Mouse (Mus musculus) ES-Bruce4 (cell line): ENCODE results near the gene Muc20. TPM values are rescaled to one million over a fixed set of nuclear protein-coding genes. Genes with fewer than 3 reads are reported as not detected.

Source experiments
- H3K27ac ChIP-seq: 2 replicates; pipeline ENCODE4 v1.5.1; 2012; ENCODE audit warnings: low read length, inconsistent platforms; ENCODE audit not compliant: insufficient read depth
- H3K27me3 ChIP-seq: 2 replicates; pipeline ENCODE4 v1.6.1; 2012; ENCODE audit warnings: mild to moderate bottlenecking, low read length, inconsistent platforms; ENCODE audit not compliant: control insufficient read depth, poor library complexity, insufficient read depth, severe bottlenecking
- H3K36me3 ChIP-seq: 2 replicates; pipeline ENCODE4 v1.6.1; 2012; ENCODE audit warnings: inconsistent platforms, mild to moderate bottlenecking, low read length, moderate library complexity; ENCODE audit not compliant: control insufficient read depth, poor library complexity, insufficient read depth, severe bottlenecking
- H3K4me1 ChIP-seq: one replicate; pipeline ENCODE4 v1.8.1; 2011; ENCODE audit warnings: low read length; ENCODE audit not compliant: control insufficient read depth, insufficient read depth
- H3K4me3 ChIP-seq: 2 replicates; pipeline ENCODE4 v1.5.1; 2011; ENCODE audit warnings: low read depth, mild to moderate bottlenecking, low read length
- H3K9ac ChIP-seq: 2 replicates; pipeline ENCODE4 v1.6.1; 2012; ENCODE audit warnings: low read depth, mild to moderate bottlenecking, inconsistent platforms; ENCODE audit not compliant: poor library complexity, severe bottlenecking
- H3K9me3 ChIP-seq: replicated peaks from 2 replicates; pipeline ENCODE4 v1.6.1; 2012; ENCODE audit warnings: mild to moderate bottlenecking, low read length, inconsistent platforms; ENCODE audit not compliant: control insufficient read depth, poor library complexity, insufficient read depth, severe bottlenecking
- CTCF ChIP-seq: IDR thresholded peaks from one replicate; pipeline ENCODE4 v1.8.1; 2011; ENCODE audit warnings: low read depth, low read length
- EP300 ChIP-seq: IDR thresholded peaks from 2 replicates; pipeline ENCODE4 v1.6.1; 2011; ENCODE audit warnings: low read depth, low read length; ENCODE audit not compliant: insufficient read depth
- POLR2A ChIP-seq: IDR thresholded peaks from one replicate; pipeline ENCODE4 v1.8.1; 2011; ENCODE audit warnings: low read length; ENCODE audit not compliant: insufficient read depth
- polyA plus RNA-seq: library from polyadenylated mRNA; stranded (reverse); fragments of >200 nt; gene quantifications from 2 replicates; pipeline ENCODE4 v1.2.4, GENCODE M21; 2011; ENCODE audit warnings: low read depth; ENCODE audit not compliant: missing spikeins, insufficient read depth, insufficient read length

Gene Muc20
- polyA plus RNA-seq, 1 experiment: not detected

DNA sequence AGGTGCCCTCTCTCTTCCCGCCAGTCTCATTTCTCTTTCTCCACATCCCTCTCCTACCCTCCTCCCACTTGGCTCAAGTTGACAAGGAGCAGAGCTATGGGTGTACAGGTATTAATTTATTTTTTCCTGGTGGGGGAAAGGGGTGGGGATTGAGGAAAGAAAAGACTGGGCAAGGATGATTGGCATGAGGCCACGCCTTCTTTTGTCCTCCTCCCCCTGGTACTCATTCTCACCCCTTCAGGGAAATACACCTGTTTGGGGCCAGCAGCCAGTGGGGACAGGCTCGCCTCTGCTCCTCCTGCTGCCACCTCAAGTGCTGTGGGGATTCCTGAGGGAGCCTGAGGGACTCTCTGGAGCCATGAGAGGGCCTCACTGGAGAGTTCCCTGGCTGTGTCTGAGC is 61.2 kb downstream of the Muc20 start:
- H3K4me3 ChIP-seq: no peak overlapping the region
- no peak overlapping the region for H3K9ac ChIP-seq
- no peak for TF ChIP-seq POLR2A
- TF ChIP-seq CTCF: no peak
- TF ChIP-seq EP300: no peak
- H3K4me1 ChIP-seq: peaks cover 7% of the 10 kb centered on the region
- H3K36me3 ChIP-seq: no peaks in the 10 kb centered on the region
- no peaks in the 10 kb centered on the region for H3K9me3 ChIP-seq
- H3K27ac ChIP-seq: no peak overlapping the region
- no peaks in the 10 kb centered on the region for H3K27me3 ChIP-seq

DNA sequence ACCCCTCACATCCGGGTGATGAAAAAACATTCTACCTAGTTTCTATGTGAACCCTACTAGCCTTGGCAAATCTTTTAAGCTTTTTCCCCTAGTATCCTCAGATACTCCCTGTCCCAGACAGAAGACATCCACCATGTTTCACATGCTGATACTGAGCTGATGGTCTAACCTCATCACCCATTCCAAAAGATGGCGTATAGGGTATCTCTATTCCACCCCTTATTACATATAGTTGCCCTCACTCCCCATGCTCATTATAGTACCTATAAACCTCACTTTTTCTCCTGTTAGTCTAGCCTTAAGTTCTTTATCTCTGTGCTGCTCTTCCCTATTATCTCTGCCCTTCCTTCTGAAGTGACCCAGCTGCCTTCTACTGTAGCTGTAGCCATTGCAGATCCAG is 61.6 kb downstream of the Muc20 start, which contains the start of gene Muc4:
Muc4 (plus strand) TSS at position 301 of the 400 bp plus-strand sequence.
- Histone ChIP-seq H3K9me3 (no peaks in the 10 kb centered on the region), H3K27ac (no peak within 1 kb of the TSS), H3K4me1 (peaks cover 5% of the 10 kb centered on the region), H3K4me3 (no peak within 1 kb of the TSS), H3K36me3 (no peaks in the 10 kb centered on the region), H3K9ac (no peak within 1 kb of the TSS), H3K27me3 (no peaks in the 10 kb centered on the region)
- TF ChIP-seq EP300 (no peak), POLR2A (no peak), CTCF (no peak)

DNA sequence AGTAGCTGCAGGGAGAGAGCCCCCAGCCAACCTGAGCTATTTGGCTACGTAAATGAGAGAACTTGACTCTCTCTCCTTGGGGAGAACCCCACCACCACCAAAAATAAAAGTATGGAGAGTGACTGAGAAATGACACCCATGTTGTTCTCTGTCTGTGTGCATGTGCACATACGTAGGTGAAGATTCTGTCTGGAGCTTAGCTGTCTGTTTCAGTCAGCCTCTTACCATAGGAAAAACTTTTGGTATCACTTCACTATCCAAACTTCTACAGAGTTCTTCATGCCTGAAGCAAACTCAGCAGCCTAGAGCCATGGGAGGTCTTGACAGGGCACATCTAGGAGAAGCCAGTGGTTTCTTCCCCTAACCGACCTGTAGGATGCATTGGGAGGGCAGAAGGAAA is 64.0 kb downstream of the Muc20 start:
- no peaks in the 10 kb centered on the region for H3K36me3 ChIP-seq
- no peak overlapping the region for H3K9ac ChIP-seq
- no peaks in the 10 kb centered on the region for H3K9me3 ChIP-seq
- no peaks in the 10 kb centered on the region for H3K27me3 ChIP-seq
- no peaks in the 10 kb centered on the region for H3K4me1 ChIP-seq
- TF ChIP-seq EP300: no peak
- no peak for TF ChIP-seq CTCF
- TF ChIP-seq POLR2A: no peak
- no peak overlapping the region for H3K27ac ChIP-seq
- no peak overlapping the region for H3K4me3 ChIP-seq

DNA sequence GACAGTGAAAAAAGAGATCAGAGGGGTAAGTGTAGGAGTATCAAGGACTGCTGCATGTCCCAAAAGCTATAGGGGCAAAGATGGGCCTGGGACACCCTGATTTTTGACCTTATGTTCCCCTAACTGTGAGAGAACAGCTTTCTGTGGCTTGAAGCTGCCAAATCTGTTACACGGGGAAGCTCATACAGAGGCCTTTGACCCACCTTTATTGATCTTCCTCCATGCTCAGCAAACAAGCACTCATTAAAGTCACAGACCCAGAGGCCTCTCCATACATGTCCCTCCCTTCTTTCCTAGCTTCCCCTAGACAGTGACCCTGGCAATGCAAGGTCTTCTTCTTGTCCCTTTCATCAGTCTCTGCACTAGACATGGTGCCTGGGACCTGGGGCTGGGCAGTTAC is 68.5 kb downstream of the Muc20 start:
- TF ChIP-seq CTCF: no peak
- TF ChIP-seq POLR2A: no peak
- no peak for TF ChIP-seq EP300
- Histone ChIP-seq H3K27ac (no peak overlapping the region), H3K9me3 (no peaks in the 10 kb centered on the region), H3K36me3 (no peaks in the 10 kb centered on the region), H3K4me3 (no peak overlapping the region), H3K4me1 (no peaks in the 10 kb centered on the region), H3K9ac (no peak overlapping the region), H3K27me3 (no peaks in the 10 kb centered on the region)

DNA sequence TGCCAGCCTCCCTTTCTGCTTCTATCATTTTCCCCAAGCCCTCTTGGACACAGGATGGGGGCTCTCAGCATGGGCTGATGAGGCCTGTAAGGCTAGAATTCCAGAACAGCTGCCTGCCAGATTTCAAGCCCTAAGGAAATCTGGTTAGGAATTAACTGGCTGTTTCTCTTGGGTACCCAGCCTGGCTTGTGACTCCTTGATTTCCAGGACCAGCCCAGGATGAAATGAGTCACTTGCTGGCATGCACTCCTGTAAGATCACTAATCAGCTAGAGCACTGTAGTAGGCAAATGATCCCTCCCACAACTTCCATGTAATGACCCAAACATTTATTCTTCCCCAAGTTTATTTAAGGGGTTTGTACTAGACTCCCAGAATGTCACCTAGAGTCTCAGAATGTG is 69.0 kb downstream of the Muc20 start:
- H3K36me3 ChIP-seq: no peaks in the 10 kb centered on the region
- TF ChIP-seq CTCF: no peak
- TF ChIP-seq EP300: no peak
- TF ChIP-seq POLR2A: no peak
- no peaks in the 10 kb centered on the region for H3K9me3 ChIP-seq
- H3K9ac ChIP-seq: no peak overlapping the region
- no peak overlapping the region for H3K4me3 ChIP-seq
- no peaks in the 10 kb centered on the region for H3K4me1 ChIP-seq
- no peak overlapping the region for H3K27ac ChIP-seq
- no peaks in the 10 kb centered on the region for H3K27me3 ChIP-seq

Other genes starting within 250 kb of the Muc20 start
- 118 and 141 TPM in 2 replicates for gene Tfrc, start 188.5 kb downstream of the Muc20 start, polyA plus RNA-seq
- gene Tnk2, start 153.6 kb downstream of the Muc20 start, polyA plus RNA-seq: 37.6 and 42.4 TPM in 2 replicates
- not detected in 2 replicates for gene Muc4, start 61.5 kb downstream of the Muc20 start, polyA plus RNA-seq
- not detected in 2 replicates for gene Smbd1, start 13.0 kb upstream of the Muc20 start, polyA plus RNA-seq
- gene Fyttd1, start 80.1 kb upstream of the Muc20 start, polyA plus RNA-seq: 116 and 124 TPM in 2 replicates
- 19.8 and 23.7 TPM in 2 replicates for gene Rubcn, start 80.3 kb upstream of the Muc20 start, polyA plus RNA-seq
- 32.5 and 32.9 TPM in 2 replicates for gene Lrch3, start 116.7 kb upstream of the Muc20 start, polyA plus RNA-seq